Mouse (Mus musculus) stomach, postnatal 0 days (tissue): ENCODE measurements around the gene Znrd1as.

ENCODE experiments used
- CTCF ChIP-seq: IDR thresholded peaks from 2 replicates; pipeline ENCODE4 v1.5.1; 2016; ENCODE audit warnings: antibody characterized with exemption, low read depth, mild to moderate bottlenecking, moderate library complexity
- EP300 ChIP-seq: optimal IDR thresholded peaks from 2 replicates; pipeline ENCODE3; 2016; ENCODE audit warnings: antibody characterized with exemption

GRCm38 (mm10) chr17:36971172-36971850 is 12.9 kb downstream of the Znrd1as start:
- TF ChIP-seq CTCF (no peak), EP300 (no peak)
